Mouse (Mus musculus) ES-E14 (cell line): ENCODE results near the gene Tepp. TPM values are rescaled to one million over a fixed set of nuclear protein-coding genes. Genes with fewer than 3 reads are reported as not detected.

Source experiments
- DNase-seq: peaks from one replicate; pipeline ENCODE4 v3.0.0-alpha.2; 2013; ENCODE audit warnings: low read depth, low spot score
- H3K27ac ChIP-seq: 2 replicates; pipeline ENCODE4 v1.5.1; 2012; ENCODE audit warnings: low read depth, mild to moderate bottlenecking, low read length, moderate library complexity, mixed read lengths; ENCODE audit not compliant: poor library complexity, insufficient read depth, severe bottlenecking
- H3K36me3 ChIP-seq: 2 replicates; pipeline ENCODE4 v1.6.1; 2012; ENCODE audit warnings: mild to moderate bottlenecking, low read length, moderate library complexity, mixed read lengths; ENCODE audit not compliant: control insufficient read depth, poor library complexity, insufficient read depth, severe bottlenecking
- H3K4me1 ChIP-seq, 2 experiments: fragments of 150-350 bp in 1 of 2; sonication (generic) in 1 of 2; 2 replicates each; pipeline ENCODE4 v1.6.1; 2012; ENCODE audit warnings: low read length in 2 of 2, mild to moderate bottlenecking in 1 of 2, mixed read lengths in 1 of 2; ENCODE audit not compliant: control insufficient read depth in 2 of 2, insufficient read depth in 2 of 2, poor library complexity in 1 of 2
- H3K4me3 ChIP-seq, 2 experiments: fragments of 150-350 bp in 1 of 2; sonication (generic) in 1 of 2; 2 replicates each; pipeline ENCODE4 v1.5.1; 2012; ENCODE audit warnings: low read length in 2 of 2, low read depth in 1 of 2, mild to moderate bottlenecking in 1 of 2, mixed read lengths in 1 of 2; ENCODE audit not compliant: insufficient read depth in 1 of 2, poor library complexity in 1 of 2, severe bottlenecking in 1 of 2
- H3K9ac ChIP-seq: 2 replicates; pipeline ENCODE4 v1.6.1; 2012; ENCODE audit warnings: low read depth, mild to moderate bottlenecking, low read length, mixed read lengths; ENCODE audit not compliant: poor library complexity, insufficient read depth, severe bottlenecking
- H3K9me3 ChIP-seq: fragments of 150-350 bp; sonication (generic); 2 replicates; pipeline ENCODE4 v1.6.1; 2012; ENCODE audit warnings: low read depth, mild to moderate bottlenecking, low read length; ENCODE audit not compliant: control insufficient read depth, insufficient read depth
- CHD2 ChIP-seq: IDR thresholded peaks from 2 replicates; pipeline ENCODE4 v1.6.1; 2014; ENCODE audit warnings: mild to moderate bottlenecking, low read depth, low read length, inconsistent platforms
- HCFC1 ChIP-seq: IDR thresholded peaks from 2 replicates; pipeline ENCODE4 v1.6.1; 2012; ENCODE audit warnings: low read length, inconsistent platforms, borderline replicate concordance; ENCODE audit not compliant: insufficient read depth
- MAFK ChIP-seq: IDR thresholded peaks from 2 replicates; pipeline ENCODE4 v1.6.1; 2014; ENCODE audit warnings: mild to moderate bottlenecking, low read depth, low read length, inconsistent platforms; ENCODE audit not compliant: insufficient read depth
- ZC3H11A ChIP-seq: IDR thresholded peaks from 2 replicates; pipeline ENCODE4 v1.6.1; 2012; ENCODE audit warnings: low read depth, mild to moderate bottlenecking, inconsistent platforms, low read length, borderline replicate concordance
- ZNF384 ChIP-seq: IDR thresholded peaks from 2 replicates; pipeline ENCODE4 v1.6.1; 2012; ENCODE audit warnings: low read depth, low read length, inconsistent platforms
- in situ Hi-C, 2 experiments: fragments of 600-800 bp; cut with MboI; formaldehyde crosslinking; loops; one replicate each; pipeline ENCODE4 v1.15.1; 2025; ENCODE audit warnings: low sequenced_read_pairs in 2 of 2, inconsistent platforms in 1 of 2; ENCODE audit not compliant: unreplicated experiment in 2 of 2
- total RNA-seq: library from RNA; depleted of rRNA; stranded (reverse); fragments of 300-350 nt; gene quantifications from 2 replicates; pipeline ENCODE4 v1.2.3, GENCODE M21; 2012

Tepp gene
- total RNA-seq, 1 experiment, result 0.45 TPM

- no peak overlapping the region for H3K27ac ChIP-seq
- DNase-seq, result no peak
- no peak overlapping the region for H3K9ac ChIP-seq
- H3K4me3 ChIP-seq, result no peak overlapping the region
- in situ Hi-C loops, result no loop called here
- H3K36me3 ChIP-seq, result peaks cover 6% of the 10 kb centered on the region; the same call in 1 of the 2 replicates
- H3K9me3 ChIP-seq, result no peaks in the 10 kb centered on the region
- TF ChIP-seq HCFC1 (no peak), MAFK (no peak), ZNF384 (no peak), CHD2 (no peak), ZC3H11A (no peak)
- no peaks in the 10 kb centered on the region; a peak in 1 of 4 replicates for H3K4me1 ChIP-seq
Measured at GRCm38 (mm10) chr8:95348811-95349630, 38.7 kb downstream of the Tepp start.

DNA sequence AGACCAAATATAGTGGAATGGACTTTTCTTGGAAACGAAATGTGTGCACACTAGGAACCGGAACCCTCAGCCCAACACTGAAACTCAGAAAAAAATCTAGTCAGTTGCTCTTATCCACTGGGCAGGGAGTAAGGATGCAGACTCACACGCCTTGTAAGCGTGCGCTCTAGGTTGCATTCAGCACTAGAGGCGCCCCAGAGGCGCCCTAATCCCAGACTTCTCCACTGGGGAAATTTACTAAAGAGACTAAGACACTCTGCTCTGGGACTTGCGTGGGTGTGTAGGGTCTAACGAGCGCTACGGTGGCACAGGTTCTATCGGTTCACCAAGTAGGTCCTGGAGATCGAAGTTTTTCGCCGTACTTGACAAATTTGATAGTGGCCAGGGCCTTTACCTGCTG is 41.1 kb downstream of the Tepp start:
- TF ChIP-seq MAFK, result no peak
- Histone ChIP-seq H3K9ac (no peak overlapping the region), H3K36me3 (peaks cover 2% of the 10 kb centered on the region; the same call in 1 of the 2 replicates), H3K27ac (no peak overlapping the region), H3K9me3 (no peaks in the 10 kb centered on the region), H3K4me3 (peak overlapping the region; percentile 83 to 94), H3K4me1 (no peaks in the 10 kb centered on the region; a peak in 1 of 4 replicates)
- in situ Hi-C loops, result no loop called here
- DNase-seq, result no peak

DNA sequence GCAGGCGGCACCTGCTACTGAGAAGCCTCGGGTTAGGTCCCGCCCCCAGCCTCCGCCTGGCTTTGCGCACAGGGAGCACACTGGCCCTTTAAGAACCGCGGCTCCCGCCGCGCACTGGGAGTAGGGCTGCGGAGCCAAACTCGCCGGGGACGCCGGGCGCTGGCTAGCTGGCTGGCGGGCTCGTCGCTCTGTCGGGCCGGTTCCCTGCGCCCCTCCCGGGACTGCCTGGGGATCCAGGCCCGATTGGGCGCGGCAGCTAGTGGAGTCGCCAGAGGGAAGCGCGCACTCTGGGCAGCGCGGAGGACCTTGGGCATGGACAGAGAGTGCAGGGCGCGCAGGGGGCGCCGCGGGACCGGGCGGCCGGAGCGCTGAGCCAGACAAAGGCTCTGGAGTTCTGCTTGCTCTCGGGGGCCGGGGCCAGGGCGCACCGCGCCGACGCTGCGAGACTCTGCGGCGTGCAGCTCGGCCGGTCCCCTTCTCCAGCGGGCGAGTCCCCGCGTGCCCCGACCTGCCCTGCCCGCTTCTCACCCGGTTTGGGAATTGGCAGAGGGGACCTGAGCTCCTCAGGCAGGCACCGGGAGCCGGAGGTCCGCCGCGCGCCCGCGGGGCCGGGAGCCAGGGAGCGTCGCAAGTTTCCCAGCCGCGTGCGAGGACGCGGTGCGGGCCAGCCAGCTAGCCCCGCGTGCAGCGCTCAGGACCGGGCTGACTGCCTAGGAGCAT is 41.9 kb downstream of the Tepp start, which contains the start of gene Mmp15:
TSS of gene Mmp15 (plus strand) at position 118 of the 720 bp plus-strand sequence.
- H3K4me3 ChIP-seq, result peak within 1 kb of the TSS; percentile 83 to 94
- H3K4me1 ChIP-seq, result peaks cover 0 to 2% of the 10 kb centered on the region in 2 experiments; a peak in 3 of 4 replicates
- H3K27ac ChIP-seq, result no peak within 1 kb of the TSS
- no peaks in the 10 kb centered on the region for H3K9me3 ChIP-seq
- TF ChIP-seq MAFK, result no peak
- no peak for TF ChIP-seq CHD2
- TF ChIP-seq ZNF384, result no peak
- TF ChIP-seq HCFC1, result no peak; the same call in 1 of the 2 replicates
- TF ChIP-seq ZC3H11A, result no peak
- peak; percentile 63 for DNase-seq
- H3K9ac ChIP-seq, result peak within 1 kb of the TSS; percentile 76
- in situ Hi-C loops, result no loop called here
- H3K36me3 ChIP-seq, result no peaks in the 10 kb centered on the region

DNA sequence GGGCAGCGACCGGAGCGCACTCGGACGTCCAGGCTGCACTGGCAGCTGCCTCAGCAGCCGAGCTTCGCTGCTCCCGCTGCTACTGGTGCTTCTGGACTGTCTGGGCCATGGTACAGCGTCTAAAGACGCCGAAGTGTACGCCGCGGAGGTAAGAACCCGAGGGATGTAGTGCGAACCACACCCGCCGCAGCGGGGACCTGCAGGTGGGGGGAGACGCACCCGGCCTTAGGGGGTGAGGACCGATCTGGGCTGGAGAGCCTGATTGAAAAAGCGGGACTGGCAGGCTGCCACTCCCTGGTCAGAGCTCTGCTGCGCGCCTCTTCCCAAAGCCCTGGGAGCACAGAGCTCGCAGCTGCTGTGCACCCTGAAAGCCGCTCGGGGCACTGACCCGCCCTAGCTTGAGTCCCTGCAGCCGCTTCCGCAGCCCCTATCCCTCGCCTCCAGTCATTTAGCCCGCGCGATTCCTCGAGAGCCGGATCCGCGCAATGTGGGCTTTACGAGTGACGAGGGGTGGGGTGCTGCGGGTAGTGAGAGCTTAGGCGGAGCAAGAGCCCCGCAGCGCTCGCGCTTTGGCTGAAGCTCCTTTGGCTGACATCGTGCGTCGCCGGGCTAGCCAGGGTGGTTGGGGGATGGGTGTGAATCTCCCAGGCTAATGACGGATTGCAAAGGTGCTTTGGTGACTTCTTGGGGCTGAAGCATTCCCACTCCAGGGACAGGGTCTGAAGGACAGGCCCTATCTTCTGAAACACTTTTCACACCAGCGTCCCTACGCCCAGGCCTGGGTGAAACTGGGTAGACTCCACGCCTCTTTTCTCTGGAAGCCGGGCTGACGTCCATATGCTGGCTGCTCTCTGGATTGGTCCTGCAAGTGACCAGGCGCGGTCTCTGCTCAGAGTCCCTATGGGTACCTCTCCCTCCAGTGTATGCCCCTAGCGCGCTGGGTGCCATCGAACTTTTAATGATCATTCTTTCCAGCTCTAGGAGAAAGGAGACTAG is 42.8 kb downstream of the Tepp start:
- Histone ChIP-seq H3K9me3 (no peaks in the 10 kb centered on the region), H3K27ac (no peak overlapping the region)
- in situ Hi-C loops, result no loop called here

More for the DNA sequence above, 42.8 kb downstream of the Tepp start:
- no peaks in the 10 kb centered on the region for H3K36me3 ChIP-seq
- peak overlapping the region; percentile 76 for H3K9ac ChIP-seq
- H3K4me3 ChIP-seq, result peak overlapping the region; percentile 83 to 94
- TF ChIP-seq HCFC1 (no peak), CHD2 (no peak), ZNF384 (no peak), ZC3H11A (no peak), MAFK (no peak)
- DNase-seq, result no peak
- H3K4me1 ChIP-seq, result peaks cover 0 to 2% of the 10 kb centered on the region in 2 experiments
